Comparison of ENCODE assay signal across 24 mouse cellular contexts in the genomic region with DNA sequence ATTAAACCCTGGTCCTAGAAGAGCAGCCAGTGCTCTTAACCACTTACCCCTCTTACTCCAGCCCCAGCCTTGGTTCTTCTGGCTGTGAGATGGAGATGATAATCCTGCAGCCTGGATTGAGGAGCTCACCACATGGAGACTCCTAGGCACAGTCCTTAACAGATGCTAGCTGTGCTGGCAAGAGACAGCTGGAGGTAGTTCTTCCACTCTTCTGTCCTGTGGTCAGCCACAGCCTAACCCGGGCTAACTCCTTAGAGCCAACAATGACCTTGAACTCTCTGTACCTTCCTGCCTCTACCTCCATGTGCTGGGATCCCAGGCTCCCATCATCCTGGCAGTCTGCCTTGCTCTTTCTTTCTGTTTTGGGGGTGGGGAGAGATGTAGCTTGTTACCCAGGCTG. TPM values are rescaled to one million over a fixed set of nuclear protein-coding genes. Genes with fewer than 3 reads are reported as not detected.
DNase-seq lines count a peak whose midpoint lies in the region; ATAC-seq and TF ChIP-seq lines count a peak whose summit lies in the region.
"Had no signal": no experiment of that assay in that cellular context is flagged by ENCODE, and none has a peak within 500 bp of the region (broad histone marks: within the 10 kb centered on the region; RNA-seq: fewer than 3 reads in every experiment).

No protein-coding gene starts in this region.

- H3K27ac ChIP-seq in heart, embryonic 12.5 days (ENCODE audit: poor library complexity, severe bottlenecking): peak overlapping the region; percentile 82
- H3K27ac ChIP-seq in limb, embryonic 15.5 days: peak overlapping the region; percentile 65
- no peak overlapping the region; the same call in 1 of the 2 replicates for H3K27ac ChIP-seq in limb, embryonic 10.5 days
- peak overlapping the region; percentile 39; the same call in 1 of the 2 replicates for H3K27ac ChIP-seq in embryonic facial prominence, embryonic 14.5 days (replicated peaks; ENCODE audit: low read depth, low read length)
- H3K27ac ChIP-seq: hindbrain, embryonic 10.5 days; intestine, embryonic 15.5 days; liver, embryonic 14.5 days; lung, embryonic 15.5 days; midbrain, embryonic 13.5 days; neural tube, embryonic 13.5 days had no signal

- H3K4me3 ChIP-seq in heart, embryonic 12.5 days: no peak overlapping the region
- H3K4me3 ChIP-seq in limb, embryonic 15.5 days: no peak overlapping the region
- H3K4me3 ChIP-seq in limb, embryonic 10.5 days: no peak overlapping the region
- H3K4me3 ChIP-seq in C2C12 (ENCODE audit: insufficient read depth, poor library complexity, severe bottlenecking): no peak overlapping the region
- no peak overlapping the region for H3K4me3 ChIP-seq in embryonic facial prominence, embryonic 14.5 days (ENCODE audit: low read depth, low read length)
- H3K4me3 ChIP-seq: hindbrain, embryonic 10.5 days; intestine, embryonic 15.5 days; lung, embryonic 15.5 days; megakaryocyte, embryonic 14.5 days; midbrain, embryonic 13.5 days; neural tube, embryonic 13.5 days had no signal

- peaks cover under 1% of the 10 kb centered on the region for H3K79me3 ChIP-seq in C2C12 (ENCODE audit: low read depth)

- peaks cover 78% of the 10 kb centered on the region for H3K36me3 ChIP-seq in heart, embryonic 12.5 days
- peaks cover 78% of the 10 kb centered on the region for H3K36me3 ChIP-seq in limb, embryonic 15.5 days
- H3K36me3 ChIP-seq in limb, embryonic 10.5 days: peaks cover 84% of the 10 kb centered on the region
- H3K36me3 ChIP-seq in C2C12 (ENCODE audit: control insufficient read depth, insufficient read depth): peaks cover 22% of the 10 kb centered on the region
- H3K36me3 ChIP-seq in embryonic facial prominence, embryonic 14.5 days (ENCODE audit: control insufficient read depth, insufficient read depth, low read length): peaks cover 70% of the 10 kb centered on the region

- no peaks in the 10 kb centered on the region for H3K9me3 ChIP-seq in heart, embryonic 12.5 days (replicated peaks)
- H3K9me3 ChIP-seq in limb, embryonic 15.5 days: no peaks in the 10 kb centered on the region
- H3K9me3 ChIP-seq in limb, embryonic 10.5 days (replicated peaks): no peaks in the 10 kb centered on the region
- H3K9me3 ChIP-seq in embryonic facial prominence, embryonic 14.5 days (ENCODE audit: control insufficient read depth, low read length): no peaks in the 10 kb centered on the region
- H3K9me3 ChIP-seq: hindbrain, embryonic 10.5 days; intestine, embryonic 15.5 days; lung, embryonic 15.5 days; megakaryocyte, embryonic 14.5 days; midbrain, embryonic 13.5 days; neural tube, embryonic 13.5 days had no signal

- H3K9ac ChIP-seq in heart, embryonic 12.5 days: no peak overlapping the region
- no peak overlapping the region for H3K9ac ChIP-seq in limb, embryonic 15.5 days
- H3K9ac ChIP-seq in embryonic facial prominence, embryonic 14.5 days (ENCODE audit: low read depth, low read length): no peak overlapping the region
- H3K9ac ChIP-seq: forebrain, postnatal 0 days; intestine, embryonic 15.5 days; liver, embryonic 14.5 days; lung, embryonic 15.5 days; midbrain, embryonic 13.5 days had no signal

- H3K4me2 ChIP-seq in heart, embryonic 12.5 days: peak overlapping the region; percentile 39; the same call in 1 of the 2 replicates
- H3K4me2 ChIP-seq in limb, embryonic 15.5 days: no peak overlapping the region
- H3K4me2 ChIP-seq in embryonic facial prominence, embryonic 14.5 days (ENCODE audit: low read depth, low read length): no peak overlapping the region
- H3K4me2 ChIP-seq: intestine, embryonic 15.5 days; lung, embryonic 15.5 days; midbrain, embryonic 13.5 days; neural tube, embryonic 13.5 days had no signal

- no peak for TF ChIP-seq CTCF in C2C12 (IDR thresholded peaks at IDR 0.05; ENCODE audit: control insufficient read depth, insufficient read depth, insufficient read length)

- no peak for ATAC-seq in heart, embryonic 12.5 days (ENCODE audit: insufficient number of reproducible peaks, low FRiP score)
- ATAC-seq in limb, embryonic 15.5 days (ENCODE audit: insufficient number of reproducible peaks, low FRiP score, low TSS enrichment, low read depth): no peak
- ATAC-seq in embryonic facial prominence, embryonic 14.5 days (ENCODE audit: low read depth): no peak
- ATAC-seq: forebrain, postnatal 0 days; hindbrain, embryonic 16.5 days; intestine, embryonic 15.5 days; midbrain, embryonic 13.5 days had no signal

- intact Hi-C loops in heart, postnatal 25 days (cut with DNase I): no loop called here

- 85% methylated on average over 1 of the region's 1 CpGs for WGBS in heart, embryonic 12.5 days
- 81% methylated on average over 1 of the region's 1 CpGs for WGBS in limb, embryonic 15.5 days
- WGBS in limb, embryonic 10.5 days: 82% methylated on average over 1 of the region's 1 CpGs
- 88% methylated on average over 1 of the region's 1 CpGs for WGBS in embryonic facial prominence, embryonic 14.5 days

- H3ac ChIP-seq in C2C12 (ENCODE audit: control insufficient read depth, insufficient read length, low read depth): no peak overlapping the region

- DNase-seq in heart, postnatal 25 days (ENCODE audit: low spot score): no peak
- no peak for DNase-seq in limb, embryonic 10.5 days (ENCODE audit: low spot score)
- DNase-seq in embryonic facial prominence, embryonic 14.5 days (ENCODE audit: low spot score): no peak
- no peak for DNase-seq in layer of hippocampus, postnatal 14 days (ENCODE audit: low spot score in 2 of 2)
- DNase-seq: adrenal gland, postnatal 25 days; cerebellum, adult 8-10 months; cerebellum, postnatal 36 days; forebrain, postnatal 0 days; kidney, adult 8-10 months; kidney, postnatal 14 days; lung, postnatal 36 days; thymus, postnatal 25 days had no signal

- peaks cover 22% of the 10 kb centered on the region for H3K79me2 ChIP-seq in C2C12 (ENCODE audit: control insufficient read depth, insufficient read depth)

- peaks cover 22% of the 10 kb centered on the region for H3K4me1 ChIP-seq in heart, embryonic 12.5 days (replicated peaks)
- no peaks in the 10 kb centered on the region for H3K4me1 ChIP-seq in limb, embryonic 15.5 days
- 0 out of 2 replicates have a peak, but pooled peaks cover 3% of the 10 kb centered on the region for H3K4me1 ChIP-seq in limb, embryonic 10.5 days
- no peaks in the 10 kb centered on the region for H3K4me1 ChIP-seq in embryonic facial prominence, embryonic 14.5 days (ENCODE audit: control insufficient read depth, insufficient read depth, low read length)
- H3K4me1 ChIP-seq: lung, embryonic 15.5 days; midbrain, embryonic 13.5 days; neural tube, embryonic 13.5 days had no signal

- H3K27me3 ChIP-seq in heart, embryonic 12.5 days (replicated peaks): no peaks in the 10 kb centered on the region
- H3K27me3 ChIP-seq in limb, embryonic 15.5 days: no peaks in the 10 kb centered on the region
- H3K27me3 ChIP-seq in limb, embryonic 10.5 days (ENCODE audit: low read depth, poor library complexity, severe bottlenecking): no peaks in the 10 kb centered on the region
- H3K27me3 ChIP-seq in C2C12 (ENCODE audit: control insufficient read depth, insufficient read depth, insufficient read length): no peaks in the 10 kb centered on the region
- no peaks in the 10 kb centered on the region for H3K27me3 ChIP-seq in embryonic facial prominence, embryonic 14.5 days (replicated peaks; ENCODE audit: control insufficient read depth, insufficient read depth, low read length)
- H3K27me3 ChIP-seq: intestine, embryonic 15.5 days; lung, embryonic 15.5 days; megakaryocyte, embryonic 14.5 days; midbrain, embryonic 13.5 days; neural tube, embryonic 13.5 days had no signal

TF ChIP-seq in C2C12, 6 proteins besides CTCF, POLR2A, EP300 and RAD21 (continues in another document):
- TF ChIP-seq MAX (IDR thresholded peaks at IDR 0.05) (no peak), FOSL1 (IDR thresholded peaks at IDR 0.05; ENCODE audit: insufficient read depth, low read length, poor library complexity, severe bottlenecking) (no peak)

RNA-seq across cellular contexts. Expression of a gene that starts 7.9 kb away (rescaled TPM):
- 36.4 and 37.4 TPM in 2 replicates for polyA plus RNA-seq in heart, embryonic 12.5 days (2016; fragmentation: Nextera tagmentation; extraction: Ambion mirVana)
- 10 to 100 TPM; 64.6 to 71.9 TPM for total RNA-seq in heart, postnatal 25 days (2021)
- polyA plus RNA-seq in limb, embryonic 15.5 days (2015; fragmentation: Nextera tagmentation; extraction: Ambion mirVana): 32.9 and 39.3 TPM in 2 replicates
- 40.8 and 41.2 TPM in 2 replicates for polyA plus RNA-seq in limb, embryonic 10.5 days (2016; fragmentation: Nextera tagmentation; extraction: Ambion mirVana)
- polyA plus RNA-seq in C2C12 (2012; fragmentation: generic; extraction: Trizol): 26.9 TPM
- 28.7 and 32.7 TPM in 2 replicates for polyA plus RNA-seq in embryonic facial prominence, embryonic 14.5 days (2014; fragmentation: Nextera tagmentation; extraction: Ambion mirVana)
- 10 to 100 TPM; 20.8 to 21.4 TPM for total RNA-seq in layer of hippocampus, postnatal 14 days (2021)

RNA-seq across cellular contexts. Expression of a gene that starts 8.0 kb away (rescaled TPM):
- 59.5 and 63.4 TPM in 2 replicates for polyA plus RNA-seq in heart, embryonic 12.5 days (2016; fragmentation: Nextera tagmentation; extraction: Ambion mirVana)
- 10 to 100 TPM; 23.3 to 27.1 TPM for total RNA-seq in heart, postnatal 25 days (2021)
- polyA plus RNA-seq in limb, embryonic 15.5 days (2015; fragmentation: Nextera tagmentation; extraction: Ambion mirVana): 134 and 140 TPM in 2 replicates
- 31.6 and 49.5 TPM in 2 replicates for polyA plus RNA-seq in limb, embryonic 10.5 days (2016; fragmentation: Nextera tagmentation; extraction: Ambion mirVana)
- polyA plus RNA-seq in C2C12 (2012; fragmentation: generic; extraction: Trizol): 60.5 TPM
- polyA plus RNA-seq in embryonic facial prominence, embryonic 14.5 days (2014; fragmentation: Nextera tagmentation; extraction: Ambion mirVana): 111 TPM in 2 replicates
- total RNA-seq in layer of hippocampus, postnatal 14 days (2021): 100 to 1,000 TPM; 585 to 592 TPM

RNA-seq across cellular contexts. Expression of a gene that starts 30.4 kb away (rescaled TPM):
- 85.0 and 89.4 TPM in 2 replicates for polyA plus RNA-seq in heart, embryonic 12.5 days (2016; fragmentation: Nextera tagmentation; extraction: Ambion mirVana)
- total RNA-seq in heart, postnatal 25 days (2021): 100 to 1,000 TPM; 166 to 177 TPM
- polyA plus RNA-seq in limb, embryonic 15.5 days (2015; fragmentation: Nextera tagmentation; extraction: Ambion mirVana): 108 and 127 TPM in 2 replicates
- polyA plus RNA-seq in limb, embryonic 10.5 days (2016; fragmentation: Nextera tagmentation; extraction: Ambion mirVana): 91.3 and 95.0 TPM in 2 replicates
- 102 TPM for polyA plus RNA-seq in C2C12 (2012; fragmentation: generic; extraction: Trizol)
- polyA plus RNA-seq in embryonic facial prominence, embryonic 14.5 days (2014; fragmentation: Nextera tagmentation; extraction: Ambion mirVana): 114 and 123 TPM in 2 replicates
- total RNA-seq in layer of hippocampus, postnatal 14 days (2021): 100 to 1,000 TPM in 1 of 2 experiments, 10 to 100 TPM in 1; 93.7 to 103 TPM

RNA-seq across cellular contexts. Expression of a gene that starts 37.9 kb away (rescaled TPM):
- polyA plus RNA-seq in heart, embryonic 12.5 days (2016; fragmentation: Nextera tagmentation; extraction: Ambion mirVana): 0.31 and 0.39 TPM in 2 replicates
- under 1 TPM; 0.13 to 0.17 TPM for total RNA-seq in heart, postnatal 25 days (2021)
- polyA plus RNA-seq in limb, embryonic 15.5 days (2015; fragmentation: Nextera tagmentation; extraction: Ambion mirVana): 0.65 and 0.68 TPM in 2 replicates
- 0.54 and 0.79 TPM in 2 replicates for polyA plus RNA-seq in limb, embryonic 10.5 days (2016; fragmentation: Nextera tagmentation; extraction: Ambion mirVana)
- polyA plus RNA-seq in C2C12 (2012; fragmentation: generic; extraction: Trizol): 0.70 TPM
- polyA plus RNA-seq in embryonic facial prominence, embryonic 14.5 days (2014; fragmentation: Nextera tagmentation; extraction: Ambion mirVana): 0.54 and 0.93 TPM in 2 replicates
- under 1 TPM in 1 of 2 experiments, not detected in 1; 0.35 TPM for total RNA-seq in layer of hippocampus, postnatal 14 days (2021)
- total RNA-seq: layer of hippocampus, adult 18-20 months had no signal
